Mouse (Mus musculus) E14TG2a.4 (cell line): Measurements from ENCODE around the gene Crk.

Source experiments
- CTCF ChIP-seq: conservative IDR thresholded peaks from 2 replicates; pipeline ENCODE4 v1.5.1; 2014; ENCODE audit warnings: low read length
- POU5F1 ChIP-seq: IDR thresholded peaks from 2 replicates; pipeline ENCODE4 v1.6.1; 2014; ENCODE audit warnings: low read length, borderline replicate concordance

- TF ChIP-seq CTCF (no peak), POU5F1 (no peak)
These were observed 8.4 kb downstream of the Crk start for GRCm38 (mm10) chr11:75687343-75687993.
